Mouse (Mus musculus): ENCODE measurements around the gene Lmo2.

GRCm38 (mm10) chr2:103975904-103976303 is 18.1 kb downstream of the Lmo2 start:
- no peak for TF ChIP-seq CTCF (IDR thresholded peaks at IDR 0.05; ENCODE audit: low read depth, low read length)
- no peak for TF ChIP-seq POLR2A (IDR thresholded peaks at IDR 0.05; ENCODE audit: insufficient read depth, low read length)
- TF ChIP-seq EP300 (IDR thresholded peaks at IDR 0.05; ENCODE audit: insufficient read depth, low read depth, low read length) = no peak
